Mouse (Mus musculus) stomach, embryonic 14.5 days (tissue): ENCODE measurements around the gene Uri1. TPM values are rescaled to one million over a fixed set of nuclear protein-coding genes. Genes with fewer than 3 reads are reported as not detected.

ENCODE experiments used
- ATAC-seq: fragments of 200-750 bp; cut with Nextera tagmentation; 2 replicates; pipeline ENCODE4 v1.8.0; 2017; ENCODE audit warnings: low read depth, moderate TSS enrichment; ENCODE audit not compliant: insufficient number of reproducible peaks, insufficient read depth, low FRiP score
- H3K27ac ChIP-seq: fragments of 300-500 bp; sonication (generic); 2 replicates; pipeline ENCODE4 v1.5.1; 2014; ENCODE audit warnings: mild to moderate bottlenecking, low read length, moderate library complexity, mixed read lengths
- H3K27me3 ChIP-seq: fragments of 300-500 bp; sonication (generic); 2 replicates; pipeline ENCODE4 v1.6.1; 2014; ENCODE audit warnings: low read length, control low read depth, mixed read lengths; ENCODE audit not compliant: control insufficient read depth, insufficient read depth
- H3K36me3 ChIP-seq: fragments of 300-500 bp; sonication (generic); 2 replicates; pipeline ENCODE4 v1.6.1; 2014; ENCODE audit warnings: mild to moderate bottlenecking, control low read depth, low read length, moderate library complexity, mixed read lengths; ENCODE audit not compliant: control insufficient read depth, insufficient read depth
- H3K4me1 ChIP-seq: fragments of 300-500 bp; sonication (generic); 2 replicates; pipeline ENCODE4 v1.6.1; 2014; ENCODE audit warnings: low read length, control low read depth, mixed read lengths; ENCODE audit not compliant: control insufficient read depth, insufficient read depth
- H3K4me2 ChIP-seq: fragments of 300-500 bp; sonication (generic); replicated peaks from 2 replicates; pipeline ENCODE4 v1.6.1; 2014; ENCODE audit warnings: low read depth, low read length, control low read depth
- H3K4me3 ChIP-seq: fragments of 300-500 bp; sonication (generic); 2 replicates; pipeline ENCODE4 v1.5.1; 2014; ENCODE audit warnings: low read depth, low read length, control low read depth
- H3K9ac ChIP-seq: fragments of 300-500 bp; sonication (generic); replicated peaks from 2 replicates; pipeline ENCODE4 v1.6.1; 2014; ENCODE audit warnings: low read depth, mild to moderate bottlenecking, control low read depth, low read length, moderate library complexity, mixed read lengths
- H3K9me3 ChIP-seq: fragments of 300-500 bp; sonication (generic); 2 replicates; pipeline ENCODE4 v1.6.1; 2016; ENCODE audit warnings: low read depth, low read length, control low read depth; ENCODE audit not compliant: control insufficient read depth
- WGBS: fragments of 180-500 bp; shearing (Covaris S2); extraction: QIAGEN DNeasy Blood & Tissue Kit; methylation state at CpG from one replicate; pipeline ENCODE4 v1.1.7; 2014; 5-methylcytosine and 5-hydroxymethylcytosine counted together
- polyA plus RNA-seq: library from polyadenylated mRNA; unstranded; fragments of >200 nt; fragmentation: Nextera tagmentation; extraction: Ambion mirVana; gene quantifications from 2 replicates; pipeline ENCODE4 v1.2.1, GENCODE M21; 2014

Uri1 gene
- polyA plus RNA-seq, 1 experiment from 2014 or later = 42.0 TPM

DNA sequence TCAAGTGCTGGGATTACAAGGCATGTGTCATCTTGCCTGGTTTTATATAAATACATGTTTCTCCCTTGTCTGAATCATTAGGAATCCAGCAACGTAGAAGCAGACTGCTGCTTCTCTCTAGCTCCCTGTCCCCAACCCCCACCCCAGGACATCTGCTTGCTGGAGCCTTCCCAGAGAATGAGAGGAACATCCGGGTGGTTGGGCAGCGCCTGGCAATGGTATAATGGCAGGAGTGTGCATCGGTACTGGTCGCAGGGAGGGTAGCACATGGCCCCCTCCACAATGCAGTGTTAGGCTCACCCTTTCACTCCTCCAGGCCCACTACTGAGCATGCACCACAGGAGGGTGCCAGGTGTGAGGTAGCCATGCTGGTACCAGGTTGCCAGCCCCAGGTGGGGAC, 93.6 kb downstream of the Uri1 start:
- Histone ChIP-seq H3K36me3 (no peaks in the 10 kb centered on the region), H3K4me1 (peaks cover 20% of the 10 kb centered on the region), H3K4me2 (no peak overlapping the region), H3K4me3 (no peak overlapping the region), H3K9me3 (no peaks in the 10 kb centered on the region), H3K9ac (no peak overlapping the region), H3K27me3 (no peaks in the 10 kb centered on the region), H3K27ac (no peak overlapping the region)
- peak; percentile 62; the same call in 1 of the 2 replicates for ATAC-seq
- 42% methylated on average over 5 of the region's 5 CpGs for WGBS

DNA sequence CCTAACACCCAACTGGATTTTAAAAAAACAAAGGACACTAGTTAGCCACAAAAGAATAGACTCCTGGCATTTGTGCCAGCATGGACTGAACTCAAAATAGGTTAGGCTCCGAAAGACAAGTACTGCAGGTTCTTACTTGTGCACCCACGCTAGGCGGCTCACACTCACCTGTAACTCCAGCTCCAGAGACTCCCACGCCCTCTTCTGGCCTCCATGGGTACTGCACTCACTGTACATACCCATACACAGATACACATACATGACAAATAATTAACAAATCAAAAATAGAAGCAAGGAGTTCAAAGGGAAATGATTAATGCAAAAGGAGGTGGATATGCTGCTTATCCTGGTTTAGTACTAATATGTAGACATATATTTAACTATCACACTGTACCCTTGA, 100.4 kb downstream of the Uri1 start:
- H3K27me3 ChIP-seq = no peaks in the 10 kb centered on the region
- H3K4me2 ChIP-seq = no peak overlapping the region
- H3K36me3 ChIP-seq = no peaks in the 10 kb centered on the region
- no peak overlapping the region for H3K4me3 ChIP-seq
- H3K4me1 ChIP-seq = no peaks in the 10 kb centered on the region
- 82% methylated on average over 4 of the region's 4 CpGs for WGBS
- H3K27ac ChIP-seq = no peak overlapping the region
- no peak for ATAC-seq
- no peak overlapping the region for H3K9ac ChIP-seq
- H3K9me3 ChIP-seq = no peaks in the 10 kb centered on the region

GRCm38 (mm10) chr7:37921681-37922430, 101.5 kb downstream of the Uri1 start:
- H3K9ac ChIP-seq = no peak overlapping the region
- H3K4me2 ChIP-seq = no peak overlapping the region
- 56% methylated on average over 17 of the region's 17 CpGs for WGBS
- no peaks in the 10 kb centered on the region for H3K9me3 ChIP-seq
- H3K4me3 ChIP-seq = no peak overlapping the region
- no peaks in the 10 kb centered on the region for H3K36me3 ChIP-seq
- ATAC-seq = no peak
- no peaks in the 10 kb centered on the region for H3K27me3 ChIP-seq
- H3K27ac ChIP-seq = no peak overlapping the region
- no peaks in the 10 kb centered on the region for H3K4me1 ChIP-seq

GRCm38 (mm10) chr7:37918926-37919325, 104.4 kb downstream of the Uri1 start:
- Histone ChIP-seq H3K4me3 (no peak overlapping the region), H3K9me3 (no peaks in the 10 kb centered on the region), H3K9ac (no peak overlapping the region), H3K4me2 (no peak overlapping the region), H3K27ac (no peak overlapping the region), H3K27me3 (no peaks in the 10 kb centered on the region), H3K36me3 (no peaks in the 10 kb centered on the region), H3K4me1 (no peaks in the 10 kb centered on the region)
- ATAC-seq = no peak
- 48% methylated on average over 10 of the region's 10 CpGs for WGBS

DNA sequence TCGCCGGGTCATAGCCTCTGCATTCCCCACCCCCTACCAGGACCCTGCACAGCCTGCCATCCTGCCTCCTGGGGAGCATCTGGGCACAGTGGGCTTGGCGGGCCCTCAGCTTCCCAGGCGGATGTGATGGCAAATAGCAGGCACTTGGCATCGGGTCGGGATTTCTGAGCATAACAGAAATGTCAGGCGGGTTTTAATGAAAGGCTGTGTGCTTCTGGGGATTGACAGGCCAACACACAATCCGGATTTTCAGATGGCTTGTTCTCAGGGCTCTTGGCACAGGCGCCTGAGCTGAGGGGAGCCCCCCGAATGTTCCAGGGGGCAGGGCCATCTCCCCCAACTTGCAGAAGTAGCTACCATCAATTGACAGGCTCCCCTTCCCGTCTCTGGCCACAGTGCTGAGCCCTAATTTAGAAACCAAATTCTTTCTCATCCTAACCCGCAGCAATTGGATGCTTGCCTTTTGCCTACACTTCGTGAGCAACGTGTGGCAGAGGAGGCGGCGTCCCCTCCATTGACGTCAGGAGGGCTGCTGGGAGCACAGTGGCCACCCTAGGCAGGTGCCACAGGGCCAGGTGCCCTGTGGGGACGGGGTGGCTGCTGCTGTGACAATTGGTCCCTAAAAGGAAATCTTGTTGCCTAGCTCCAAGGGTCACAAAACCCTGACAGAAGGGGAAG, 106.5 kb downstream of the Uri1 start:
- Histone ChIP-seq H3K27ac (no peak overlapping the region), H3K4me3 (no peak overlapping the region), H3K9me3 (no peaks in the 10 kb centered on the region), H3K27me3 (no peaks in the 10 kb centered on the region), H3K36me3 (no peaks in the 10 kb centered on the region), H3K4me1 (peaks cover 2% of the 10 kb centered on the region; the same call in 1 of the 2 replicates), H3K9ac (no peak overlapping the region), H3K4me2 (no peak overlapping the region)
- 66% methylated on average over 18 of the region's 18 CpGs for WGBS
- no peak for ATAC-seq

DNA sequence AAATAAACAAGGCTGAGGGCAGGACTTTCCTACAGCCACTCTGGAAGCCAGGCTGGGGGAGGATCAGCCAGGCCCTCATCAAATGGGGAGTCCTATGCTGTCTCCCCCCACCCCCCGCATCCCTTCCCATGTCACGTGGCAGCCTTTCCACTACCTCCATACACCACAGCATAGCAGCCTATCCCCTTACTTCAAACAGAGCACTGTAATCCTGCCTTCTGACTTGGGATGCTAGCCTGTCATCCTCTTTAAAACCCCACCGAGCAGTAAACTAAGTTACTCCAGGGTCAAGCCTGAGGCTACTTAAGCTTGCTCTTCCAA, 111.6 kb downstream of the Uri1 start:
- H3K4me3 ChIP-seq = no peak overlapping the region
- no peaks in the 10 kb centered on the region for H3K9me3 ChIP-seq
- WGBS = 27% methylated on average over 3 of the region's 3 CpGs
- H3K27ac ChIP-seq = peak overlapping the region; percentile 52; the same call in 1 of the 2 replicates
- no peak overlapping the region for H3K4me2 ChIP-seq
- H3K9ac ChIP-seq = no peak overlapping the region
- peaks cover 16% of the 10 kb centered on the region; the same call in 1 of the 2 replicates for H3K4me1 ChIP-seq
- H3K27me3 ChIP-seq = no peaks in the 10 kb centered on the region
- no peaks in the 10 kb centered on the region for H3K36me3 ChIP-seq
- ATAC-seq = peak; percentile 72; the same call in 1 of the 2 replicates

GRCm38 (mm10) chr7:37911114-37911801, 112.1 kb downstream of the Uri1 start:
- Histone ChIP-seq H3K9ac (no peak overlapping the region), H3K27ac (peak overlapping the region; percentile 52), H3K9me3 (no peaks in the 10 kb centered on the region), H3K36me3 (no peaks in the 10 kb centered on the region), H3K27me3 (no peaks in the 10 kb centered on the region), H3K4me2 (no peak overlapping the region), H3K4me1 (peaks cover 16% of the 10 kb centered on the region; the same call in 1 of the 2 replicates), H3K4me3 (no peak overlapping the region)
- WGBS = 17% methylated on average over 5 of the region's 5 CpGs
- ATAC-seq = peak; percentile 20; the same call in 1 of the 2 replicates

DNA sequence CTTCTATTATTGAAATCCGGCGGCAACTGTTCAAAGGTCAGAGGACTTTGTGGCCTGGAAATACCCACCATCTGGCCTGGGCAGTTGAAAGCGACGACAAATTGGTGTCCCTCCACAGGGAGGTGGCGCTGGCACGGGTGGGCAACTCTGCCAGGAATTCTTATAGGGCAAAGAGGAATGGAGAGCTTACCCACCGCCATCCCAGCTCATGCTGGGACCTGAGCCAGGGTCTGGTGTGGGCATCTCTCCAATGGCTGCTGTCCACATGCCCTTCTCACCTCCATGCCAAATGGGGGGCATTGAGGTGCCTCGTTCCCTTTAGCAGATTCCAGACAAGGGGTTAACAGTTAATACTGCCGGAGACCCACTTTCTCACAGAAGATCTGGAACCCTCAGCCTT, 113.2 kb downstream of the Uri1 start:
- no peaks in the 10 kb centered on the region for H3K36me3 ChIP-seq
- H3K4me1 ChIP-seq = peaks cover 16% of the 10 kb centered on the region; the same call in 1 of the 2 replicates
- H3K4me2 ChIP-seq = no peak overlapping the region
- H3K9me3 ChIP-seq = no peaks in the 10 kb centered on the region
- H3K27ac ChIP-seq = no peak overlapping the region
- H3K9ac ChIP-seq = no peak overlapping the region
- WGBS = 81% methylated on average over 9 of the region's 9 CpGs
- H3K4me3 ChIP-seq = no peak overlapping the region
- no peaks in the 10 kb centered on the region for H3K27me3 ChIP-seq
- ATAC-seq = no peak
